Mouse (Mus musculus): Measurements from ENCODE around the gene Usp36. TPM values are rescaled to one million over a fixed set of nuclear protein-coding genes. Genes with fewer than 3 reads are reported as not detected.
"Not testable (repeated sequence)": the region's sequence is repeated elsewhere in the genome, so short reads cannot be mapped to it uniquely, and the experiment has no call there.

The Usp36 gene
- total and polyA plus RNA-seq, 2 experiments from 2014 or later: 13.1 to 13.7 TPM

- H3K4me1 ChIP-seq (ENCODE audit: insufficient read depth, low read length): no peaks in the 10 kb centered on the region
- no peaks in the 10 kb centered on the region for H3K9me3 ChIP-seq (ENCODE audit: low read length)
- ATAC-seq (ENCODE audit: low FRiP score) (no peak), DNase-seq (ENCODE audit: low spot score) (no peak)
- H3K9ac ChIP-seq (replicated peaks; ENCODE audit: low read length, poor library complexity, severe bottlenecking): no peak overlapping the region
- WGBS: 84% methylated on average over 6 of the region's 6 CpGs
- H3K4me2 ChIP-seq (ENCODE audit: low read depth, low read length, poor library complexity, severe bottlenecking): no peak overlapping the region
- H3K27me3 ChIP-seq (ENCODE audit: insufficient read depth, low read length): no peaks in the 10 kb centered on the region
- H3K27ac ChIP-seq (ENCODE audit: low read depth, low read length): no peak overlapping the region
- peaks cover 33% of the 10 kb centered on the region for H3K36me3 ChIP-seq (ENCODE audit: insufficient read depth, low read length)
- TF ChIP-seq CTCF (IDR thresholded peaks at IDR 0.05): no peak
- no peak overlapping the region for H3K4me3 ChIP-seq (ENCODE audit: low read depth, low read length)
Measured at GRCm38 (mm10) chr11:118312132-118312723, 22.2 kb upstream of the Usp36 start.

GRCm38 (mm10) chr11:118307962-118308361 lies 17.9 kb upstream of the Usp36 start:
- H3K4me1 ChIP-seq (ENCODE audit: insufficient read depth, low read length); H3K27ac ChIP-seq (ENCODE audit: low read depth, low read length); H3K27me3 ChIP-seq (ENCODE audit: insufficient read depth, low read length); H3K9me3 ChIP-seq (ENCODE audit: low read length); H3K9ac ChIP-seq (replicated peaks; ENCODE audit: low read length, poor library complexity, severe bottlenecking); ATAC-seq (ENCODE audit: low FRiP score); H3K4me2 ChIP-seq (ENCODE audit: low read depth, low read length, poor library complexity, severe bottlenecking); H3K4me3 ChIP-seq (ENCODE audit: low read depth, low read length); DNase-seq (ENCODE audit: low spot score): not testable (repeated sequence)
- H3K36me3 ChIP-seq (ENCODE audit: insufficient read depth, low read length): peaks cover 28% of the 10 kb centered on the region
- WGBS: 87% methylated on average over 2 of the region's 2 CpGs

GRCm38 (mm10) chr11:118303959-118304358 lies 13.9 kb upstream of the Usp36 start:
- not testable (repeated sequence) for H3K27me3 ChIP-seq (ENCODE audit: insufficient read depth, low read length); H3K27ac ChIP-seq (ENCODE audit: low read depth, low read length); ATAC-seq (ENCODE audit: low FRiP score); H3K4me2 ChIP-seq (ENCODE audit: low read depth, low read length, poor library complexity, severe bottlenecking); H3K4me1 ChIP-seq (ENCODE audit: insufficient read depth, low read length); H3K9me3 ChIP-seq (ENCODE audit: low read length); H3K4me3 ChIP-seq (ENCODE audit: low read depth, low read length); DNase-seq (ENCODE audit: low spot score); H3K9ac ChIP-seq (replicated peaks; ENCODE audit: low read length, poor library complexity, severe bottlenecking)
- 93% methylated on average over 4 of the region's 4 CpGs for WGBS
- H3K36me3 ChIP-seq (ENCODE audit: insufficient read depth, low read length): peaks cover 22% of the 10 kb centered on the region

GRCm38 (mm10) chr11:118298810-118299209 lies 8.8 kb upstream of the Usp36 start:
- no peak for ATAC-seq (ENCODE audit: low FRiP score)
- no peak for TF ChIP-seq CTCF (IDR thresholded peaks at IDR 0.05)
- Histone ChIP-seq H3K36me3 (ENCODE audit: insufficient read depth, low read length) (peaks cover 19% of the 10 kb centered on the region), H3K4me3 (ENCODE audit: low read depth, low read length) (no peak overlapping the region), H3K27me3 (ENCODE audit: insufficient read depth, low read length) (no peaks in the 10 kb centered on the region), H3K9ac (replicated peaks; ENCODE audit: low read length, poor library complexity, severe bottlenecking) (no peak overlapping the region), H3K4me1 (ENCODE audit: insufficient read depth, low read length) (no peaks in the 10 kb centered on the region), H3K27ac (ENCODE audit: low read depth, low read length) (no peak overlapping the region), H3K9me3 (ENCODE audit: low read length) (no peaks in the 10 kb centered on the region), H3K4me2 (ENCODE audit: low read depth, low read length, poor library complexity, severe bottlenecking) (no peak overlapping the region)
- WGBS: 89% methylated on average over 2 of the region's 2 CpGs
- no peak for DNase-seq (ENCODE audit: low spot score)

GRCm38 (mm10) chr11:118297967-118298366 lies 7.9 kb upstream of the Usp36 start:
- no peaks in the 10 kb centered on the region for H3K27me3 ChIP-seq (ENCODE audit: insufficient read depth, low read length)
- no peak overlapping the region for H3K4me3 ChIP-seq (ENCODE audit: low read depth, low read length)
- peaks cover 11% of the 10 kb centered on the region for H3K36me3 ChIP-seq (ENCODE audit: insufficient read depth, low read length)
- no peak; the same call in none of the 2 replicates for TF ChIP-seq CTCF (IDR thresholded peaks at IDR 0.05)
- DNase-seq (ENCODE audit: low spot score) (no peak), ATAC-seq (ENCODE audit: low FRiP score) (no peak)
- no peak overlapping the region for H3K9ac ChIP-seq (replicated peaks; ENCODE audit: low read length, poor library complexity, severe bottlenecking)
- no peak overlapping the region for H3K27ac ChIP-seq (ENCODE audit: low read depth, low read length)
- no peaks in the 10 kb centered on the region for H3K9me3 ChIP-seq (ENCODE audit: low read length)
- H3K4me1 ChIP-seq (ENCODE audit: insufficient read depth, low read length): no peaks in the 10 kb centered on the region
- WGBS: 79% methylated on average over 3 of the region's 3 CpGs
- H3K4me2 ChIP-seq (ENCODE audit: low read depth, low read length, poor library complexity, severe bottlenecking): no peak overlapping the region

- no peak overlapping the region for H3K9ac ChIP-seq (replicated peaks; ENCODE audit: low read length, poor library complexity, severe bottlenecking)
- H3K4me1 ChIP-seq (ENCODE audit: insufficient read depth, low read length): no peaks in the 10 kb centered on the region; the same call in 1 of the 2 replicates
- H3K4me3 ChIP-seq (ENCODE audit: low read depth, low read length): no peak overlapping the region
- no peak overlapping the region for H3K4me2 ChIP-seq (ENCODE audit: low read depth, low read length, poor library complexity, severe bottlenecking)
- no peaks in the 10 kb centered on the region for H3K27me3 ChIP-seq (ENCODE audit: insufficient read depth, low read length)
- no peaks in the 10 kb centered on the region for H3K9me3 ChIP-seq (ENCODE audit: low read length)
- no peak for ATAC-seq (ENCODE audit: low FRiP score)
- peak overlapping the region; percentile 67 for H3K27ac ChIP-seq (ENCODE audit: low read depth, low read length)
- peak; percentile 84 for DNase-seq (ENCODE audit: low spot score)
- WGBS: 40% methylated on average over 2 of the region's 2 CpGs
- no peak for TF ChIP-seq CTCF (IDR thresholded peaks at IDR 0.05)
- no peaks in the 10 kb centered on the region for H3K36me3 ChIP-seq (ENCODE audit: insufficient read depth, low read length)
Measured at GRCm38 (mm10) chr11:118295026-118295425, 5.0 kb upstream of the Usp36 start.

Measured in midbrain, postnatal 0 days (tissue).